Mouse (Mus musculus) yolk sac, embryonic 10.5 days (tissue): ENCODE measurements around the gene Baz1b.
"Not testable (repeated sequence)": the region's sequence is repeated elsewhere in the genome, so short reads cannot be mapped to it uniquely, and the experiment has no call there.

ENCODE experiments used
- DNase-seq: peaks from one replicate; pipeline ENCODE4 v3.0.0-alpha.2; 2017; ENCODE audit warnings: low spot score

Gene Baz1b

GRCm38 (mm10) chr5:135179616-135180015 is 7.4 kb upstream of the Baz1b start:
- DNase-seq, result no peak

- no peak for DNase-seq
These were observed 6.3 kb upstream of the Baz1b start for GRCm38 (mm10) chr5:135180796-135181195.

GRCm38 (mm10) chr5:135181776-135182175 is 5.3 kb upstream of the Baz1b start:
- DNase-seq, result no peak

- DNase-seq, result peak; percentile 78
These were observed 3.8 kb upstream of the Baz1b start for GRCm38 (mm10) chr5:135183131-135183861.

- no peak for DNase-seq
These were observed 2.0 kb upstream of the Baz1b start for GRCm38 (mm10) chr5:135185016-135185415.

GRCm38 (mm10) chr5:135185596-135185995 is 1.5 kb upstream of the Baz1b start:
- no peak for DNase-seq

- no peak for DNase-seq
These were observed 838 bp upstream of the Baz1b start for GRCm38 (mm10) chr5:135186231-135186620.

GRCm38 (mm10) chr5:135187349-135188213 is 517 bp downstream of the Baz1b start:
- no peak for DNase-seq

GRCm38 (mm10) chr5:135188214-135188554 is 1.1 kb downstream of the Baz1b start:
- DNase-seq, result no peak

GRCm38 (mm10) chr5:135189281-135190022 is 2.4 kb downstream of the Baz1b start:
- DNase-seq, result no peak

- no peak for DNase-seq
These were observed 4.6 kb downstream of the Baz1b start for GRCm38 (mm10) chr5:135191620-135192019.

- DNase-seq, result no peak
These were observed 5.4 kb downstream of the Baz1b start for GRCm38 (mm10) chr5:135192431-135192830.

GRCm38 (mm10) chr5:135196367-135196766 is 9.3 kb downstream of the Baz1b start:
- no peak for DNase-seq

GRCm38 (mm10) chr5:135202763-135203162 is 15.7 kb downstream of the Baz1b start:
- DNase-seq, result no peak

- no peak for DNase-seq
These were observed 21.1 kb downstream of the Baz1b start for GRCm38 (mm10) chr5:135208197-135208596.

GRCm38 (mm10) chr5:135216871-135217270 is 29.8 kb downstream of the Baz1b start:
- DNase-seq, result no peak

- DNase-seq, result no peak
These were observed 33.9 kb downstream of the Baz1b start for GRCm38 (mm10) chr5:135220941-135221340.

- no peak for DNase-seq
These were observed 35.0 kb downstream of the Baz1b start for GRCm38 (mm10) chr5:135222066-135222465.

GRCm38 (mm10) chr5:135224169-135224568 is 37.1 kb downstream of the Baz1b start:
- DNase-seq, result no peak

GRCm38 (mm10) chr5:135225879-135226278 is 38.8 kb downstream of the Baz1b start:
- DNase-seq, result not testable (repeated sequence)

GRCm38 (mm10) chr5:135230186-135230585 is 43.1 kb downstream of the Baz1b start:
- no peak for DNase-seq

GRCm38 (mm10) chr5:135233166-135233920 is 46.3 kb downstream of the Baz1b start:
- DNase-seq, result no peak
